Mouse (Mus musculus): ENCODE measurements around the gene Slc10a3. TPM values are rescaled to one million over a fixed set of nuclear protein-coding genes. Genes with fewer than 3 reads are reported as not detected.
"Not testable (repeated sequence)": the region's sequence is repeated elsewhere in the genome, so short reads cannot be mapped to it uniquely, and the experiment has no call there.

Gene Slc10a3
- 9.0 and 17.0 TPM in 2 replicates for total RNA-seq (2017)

DNA sequence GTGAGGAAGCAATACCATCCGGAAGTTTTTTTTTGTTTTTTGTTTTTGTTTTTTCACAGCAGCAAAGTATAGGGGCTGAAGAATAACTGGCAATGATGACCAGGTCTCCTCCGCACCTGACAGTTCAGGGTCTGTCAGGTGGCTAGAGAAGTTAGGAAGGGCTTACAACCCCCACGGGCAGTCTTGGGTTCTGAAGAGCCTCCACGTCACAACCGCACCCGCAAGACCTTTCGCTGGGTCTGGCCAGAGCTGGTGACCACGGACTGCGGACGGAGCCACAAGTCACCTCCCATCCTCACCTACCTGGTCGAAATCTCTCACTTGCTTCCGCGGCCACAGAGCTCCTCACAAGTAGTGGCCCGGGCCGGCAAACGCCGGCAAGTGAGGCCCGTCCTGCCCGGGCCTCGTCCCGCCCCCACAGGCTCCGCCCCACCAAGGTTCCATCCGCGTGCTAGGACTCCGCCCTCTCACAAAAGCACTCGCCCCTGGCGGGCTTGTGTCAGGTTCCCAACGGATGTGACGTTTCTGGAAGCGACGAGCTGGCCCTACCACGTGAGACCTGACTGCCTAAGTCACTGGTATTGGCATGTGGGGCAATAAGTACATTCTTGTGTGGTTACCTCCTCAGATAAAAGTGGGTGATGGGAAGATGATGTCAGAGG, at the start of gene Slc10a3, which contains the start of gene Ubl4a:
Gene Slc10a3 (minus strand): TSS at position 462 of the 662 bp plus-strand sequence.
Gene Ubl4a (minus strand): TSS at position 331 of the 662 bp plus-strand sequence.
- ATAC-seq (replicated peaks; ENCODE audit: low read depth, poor library complexity, severe bottlenecking), result peak; percentile 91

DNA sequence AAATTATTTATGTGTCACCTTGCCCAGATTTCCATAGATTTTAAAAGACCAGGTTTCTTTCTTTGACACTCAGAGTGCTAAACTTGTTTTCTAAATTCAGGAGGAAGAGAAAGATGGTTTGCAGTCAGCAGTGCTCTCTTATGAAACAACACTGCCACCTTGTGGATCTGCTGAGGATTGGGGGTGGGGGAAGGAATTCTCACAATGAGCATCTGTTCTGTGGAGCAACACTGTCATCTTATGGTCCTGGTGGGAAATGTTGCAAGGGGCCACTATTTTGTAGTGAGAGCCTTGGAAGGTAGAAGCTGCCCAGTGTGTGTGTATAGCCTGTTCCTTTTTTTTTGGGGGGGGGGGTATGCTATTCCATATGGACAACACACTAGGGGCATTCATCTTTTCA, 40.2 kb upstream of the Slc10a3 start:
- peak; percentile 99 for ATAC-seq (replicated peaks; ENCODE audit: low read depth, poor library complexity, severe bottlenecking)

GRCm38 (mm10) chrX:74408340-74408739, 35.2 kb upstream of the Slc10a3 start:
- no peak for ATAC-seq (replicated peaks; ENCODE audit: low read depth, poor library complexity, severe bottlenecking)

GRCm38 (mm10) chrX:74400136-74400535, 27.0 kb upstream of the Slc10a3 start:
- no peak for ATAC-seq (replicated peaks; ENCODE audit: low read depth, poor library complexity, severe bottlenecking)

DNA sequence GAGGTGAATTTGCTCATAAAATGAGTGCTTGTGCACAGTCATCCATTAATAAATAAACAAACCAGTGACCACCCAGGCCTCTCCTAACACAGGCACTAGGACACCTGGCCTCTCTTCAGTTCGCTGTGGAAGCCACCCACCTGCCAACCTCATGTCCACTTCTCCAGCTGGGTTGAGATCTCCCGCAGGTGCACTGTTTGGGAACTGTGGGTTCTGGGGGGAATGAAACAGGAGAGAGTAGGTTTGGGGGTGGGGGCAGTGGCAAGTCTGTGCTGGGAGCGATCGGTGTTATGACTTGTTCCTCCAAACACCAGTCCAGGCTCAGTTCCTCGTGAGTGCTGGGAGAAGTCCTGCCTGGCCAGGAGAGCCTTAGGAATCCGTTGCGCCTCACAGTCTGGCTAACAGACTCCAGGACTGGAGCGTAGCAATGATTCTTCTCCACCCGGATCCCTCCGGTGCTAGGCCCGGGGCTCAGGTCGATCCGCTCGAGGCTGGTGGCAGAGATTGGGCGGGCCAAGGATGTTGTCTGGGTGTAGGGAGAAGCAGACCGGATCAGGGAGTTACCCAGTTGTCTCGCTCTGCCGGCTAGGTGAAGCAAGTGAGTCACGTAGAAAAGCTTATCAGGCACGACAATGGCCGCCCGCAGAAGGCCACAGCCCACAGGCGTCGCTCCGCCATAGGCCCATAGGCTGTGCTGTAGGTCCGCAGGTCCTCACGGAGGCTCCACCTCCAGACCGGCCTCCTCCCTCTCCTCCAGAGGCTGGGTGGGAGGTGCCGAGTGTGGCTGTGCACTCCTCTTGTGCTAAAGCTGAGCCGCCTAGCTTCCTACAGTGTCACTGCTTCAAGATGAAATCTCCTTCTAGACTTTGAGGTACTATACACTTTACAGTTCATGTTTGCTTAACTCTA, 19.6 kb upstream of the Slc10a3 start, which contains the start of the genes Fam3a and Ikbkg:
Gene Fam3a (minus strand): TSS at position 738 of the 909 bp plus-strand sequence.
Gene Ikbkg (plus strand): TSS at position 756 of the 909 bp plus-strand sequence.
- ATAC-seq (replicated peaks; ENCODE audit: low read depth, poor library complexity, severe bottlenecking), result peak; percentile 100

DNA sequence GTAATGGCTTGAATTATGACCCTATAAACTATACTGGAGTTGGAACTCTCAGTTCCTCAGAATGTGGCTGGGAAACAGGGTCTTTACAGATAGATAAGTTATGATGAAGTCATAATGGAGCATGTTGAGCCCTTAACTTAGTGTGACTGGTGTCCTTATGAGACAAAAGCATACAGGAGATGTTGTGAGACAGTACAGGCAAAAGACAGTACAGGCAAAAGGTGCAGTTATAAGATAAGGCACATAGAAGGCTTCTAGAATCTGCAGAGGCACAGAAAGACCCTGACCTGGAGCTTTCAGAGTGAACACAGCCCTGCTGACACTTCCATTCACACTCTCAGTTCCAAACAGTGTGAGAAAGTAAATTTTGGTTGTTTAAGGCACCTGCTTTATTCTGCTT, 15.0 kb upstream of the Slc10a3 start:
- no peak for ATAC-seq (replicated peaks; ENCODE audit: low read depth, poor library complexity, severe bottlenecking)

DNA sequence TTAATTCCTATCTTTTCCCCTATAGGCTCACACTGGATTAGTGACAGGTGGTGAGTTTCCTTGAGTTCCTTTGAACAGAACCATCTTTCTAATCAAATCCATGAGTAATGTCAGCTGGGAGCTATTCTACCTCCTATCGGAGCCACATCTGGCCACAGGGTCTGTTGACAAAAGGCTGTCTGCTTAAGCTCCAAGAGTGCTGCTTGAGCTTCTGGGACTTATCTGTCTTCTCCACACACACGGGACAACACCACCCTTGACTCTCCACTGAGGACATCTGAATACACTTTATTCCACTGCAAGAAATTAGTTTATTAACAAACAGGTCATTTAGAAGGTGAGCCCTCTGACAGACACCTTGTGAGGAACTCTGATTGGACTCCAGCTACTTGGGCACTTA, 11.3 kb upstream of the Slc10a3 start:
- no peak for ATAC-seq (replicated peaks; ENCODE audit: low read depth, poor library complexity, severe bottlenecking)

GRCm38 (mm10) chrX:74368209-74368909, 4.8 kb downstream of the Slc10a3 start:
- ATAC-seq (replicated peaks; ENCODE audit: low read depth, poor library complexity, severe bottlenecking), result peak; percentile 66

GRCm38 (mm10) chrX:74367512-74367911, 5.6 kb downstream of the Slc10a3 start:
- ATAC-seq (replicated peaks; ENCODE audit: low read depth, poor library complexity, severe bottlenecking), result no peak

- no peak for ATAC-seq (replicated peaks; ENCODE audit: low read depth, poor library complexity, severe bottlenecking)
Measured at GRCm38 (mm10) chrX:74359171-74359570, 14.0 kb downstream of the Slc10a3 start.

GRCm38 (mm10) chrX:74357069-74357468, 16.1 kb downstream of the Slc10a3 start:
- not testable (repeated sequence) for ATAC-seq (replicated peaks; ENCODE audit: low read depth, poor library complexity, severe bottlenecking)

GRCm38 (mm10) chrX:74353467-74353770, 19.7 kb downstream of the Slc10a3 start, which contains the start of gene Lage3:
Lage3 (minus strand) TSS chrX:74353618.
- ATAC-seq (replicated peaks; ENCODE audit: low read depth, poor library complexity, severe bottlenecking), result peak; percentile 98

DNA sequence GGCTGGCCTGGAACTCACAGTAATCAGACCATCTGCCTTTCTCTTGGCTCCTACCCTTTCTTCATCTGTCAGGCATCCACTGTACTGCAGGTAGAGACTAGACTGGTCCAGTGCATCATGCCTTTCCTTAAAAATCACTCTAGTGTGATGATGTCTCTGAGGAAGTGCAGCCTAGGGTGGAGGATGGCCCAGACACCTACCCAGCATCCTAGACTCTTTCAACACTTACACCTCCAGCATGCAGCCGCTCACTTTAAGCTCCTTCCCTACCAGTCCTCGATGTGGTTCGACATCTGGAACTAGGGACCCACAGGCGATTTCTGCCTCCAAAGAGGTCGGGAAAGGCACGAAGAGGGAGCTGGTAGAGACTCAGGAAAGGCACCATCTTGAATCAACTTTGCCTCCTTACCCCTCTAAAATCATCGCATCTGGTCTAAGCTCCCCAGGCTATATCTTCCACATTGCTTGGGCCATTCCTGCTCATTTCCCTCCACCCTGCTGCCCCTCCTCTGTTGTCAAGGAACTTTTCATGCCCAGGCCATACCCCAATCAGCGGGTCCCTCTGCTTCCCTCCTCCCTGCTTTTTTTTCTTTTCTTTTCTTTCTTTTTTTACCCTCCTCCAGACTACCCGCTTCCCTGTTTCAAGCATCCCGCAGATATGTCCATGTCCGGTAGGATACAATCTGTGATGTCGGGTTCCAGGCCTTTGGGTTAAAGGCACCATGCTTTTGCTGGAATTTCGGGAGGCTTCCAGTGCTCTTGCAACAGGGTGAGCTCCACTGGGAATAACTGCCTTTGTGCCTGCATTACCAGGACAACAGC, 20.3 kb downstream of the Slc10a3 start:
- peak; percentile 18; the same call in 1 of the 2 replicates for ATAC-seq (replicated peaks; ENCODE audit: low read depth, poor library complexity, severe bottlenecking)

DNA sequence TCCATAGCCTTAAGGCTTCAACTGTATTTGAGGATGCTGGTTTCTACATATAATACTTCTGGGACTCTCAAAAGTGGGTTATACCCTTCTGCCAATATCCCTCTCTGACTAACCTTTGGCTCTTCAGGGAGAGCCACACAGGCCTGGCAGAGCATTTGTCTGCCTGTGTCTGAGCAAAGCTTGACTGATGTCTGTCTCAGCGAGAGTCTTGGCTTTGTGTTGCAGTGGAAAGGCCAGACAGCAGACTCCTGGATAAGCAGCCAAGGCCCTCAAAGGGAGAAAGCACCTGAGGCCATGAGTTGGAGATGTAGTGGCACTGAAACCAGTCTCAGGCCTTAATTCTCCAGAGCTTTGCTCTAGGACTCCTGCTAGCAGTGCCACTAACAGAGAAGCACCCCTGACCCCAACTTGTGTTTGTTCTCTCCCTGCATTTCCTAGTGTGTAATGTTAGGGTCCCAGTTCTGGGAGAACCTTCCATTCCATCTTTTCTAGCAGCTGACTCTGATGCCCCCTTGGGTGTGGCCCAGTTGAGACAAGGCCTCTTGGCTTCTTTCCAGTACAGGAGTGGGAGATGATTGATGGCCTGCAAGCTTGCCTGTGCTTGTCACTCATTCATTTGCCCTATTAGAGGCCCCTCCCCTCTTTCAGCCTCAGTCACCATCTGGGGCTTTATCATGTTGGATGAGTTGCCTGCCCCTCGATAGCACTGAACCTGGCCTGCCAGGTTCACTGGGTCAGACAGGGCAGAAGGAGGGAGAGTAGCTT, 42.8 kb downstream of the Slc10a3 start:
- ATAC-seq (replicated peaks; ENCODE audit: low read depth, poor library complexity, severe bottlenecking), result no peak

GRCm38 (mm10) chrX:74329215-74329671, 43.9 kb downstream of the Slc10a3 start:
- ATAC-seq (replicated peaks; ENCODE audit: low read depth, poor library complexity, severe bottlenecking), result no peak

- ATAC-seq (replicated peaks; ENCODE audit: low read depth, poor library complexity, severe bottlenecking), result peak; percentile 97
Measured at GRCm38 (mm10) chrX:74328725-74329161, 44.4 kb downstream of the Slc10a3 start, which contains the start of gene Plxna3. Plxna3 (plus strand) TSS chrX:74329066.
